18 mouse cellular contexts compared by ENCODE assay signal in genomic region chr10:90599726-90600531, GRCm38 (mm10).
DNase-seq lines count a peak whose midpoint lies in the region; TF ChIP-seq lines count a peak whose summit lies in the region.
"Had no signal": no experiment of that assay in that cellular context is flagged by ENCODE, and none has a peak within 500 bp of the region (broad histone marks: within the 10 kb centered on the region; RNA-seq: fewer than 3 reads in every experiment).

No protein-coding gene starts in this region.

- intact Hi-C loops in gastrocnemius, adult 2 months (cut with DNase I) = no loop called here
- intact Hi-C loops in left cerebral cortex, postnatal 4 days (cut with DNase I) = no loop called here

- no peak for TF ChIP-seq CTCF in gastrocnemius, adult 2 months (IDR thresholded peaks at IDR 0.05)

- no peak overlapping the region for H3K27ac ChIP-seq in gastrocnemius, adult 2 months
- H3K27ac ChIP-seq: hindbrain, embryonic 13.5 days; liver, embryonic 12.5 days; macrophage; stomach, postnatal 0 days had no signal

- peak overlapping the region; percentile 15; the same call in 1 of the 2 replicates for H3K4me3 ChIP-seq in gastrocnemius, adult 2 months
- H3K4me3 ChIP-seq: hindbrain, embryonic 13.5 days; liver, embryonic 12.5 days had no signal

- no peak for DNase-seq in gastrocnemius, adult 2 months
- DNase-seq in gastrocnemius, adult 18-20 months (ENCODE audit: low spot score) = no peak
- DNase-seq in left cerebral cortex, postnatal 4 days = peak; percentile 56
- DNase-seq in left cerebral cortex, adult 8-10 months (ENCODE audit: low spot score in 2 of 2) = no peak
- peak; percentile 87 to 88 for DNase-seq in cerebellum, postnatal 10 days
- peak; percentile 44 for DNase-seq in retina, postnatal 1 day
- DNase-seq in adrenal gland, postnatal 4 days (ENCODE audit: low spot score in 2 of 2) = no peak
- no peak for DNase-seq in right cerebral cortex, postnatal 36 days (ENCODE audit: low spot score in 2 of 2)
- DNase-seq: adrenal gland, postnatal 10 days; embryo, embryonic 11 days; gastrocnemius, postnatal 14 days; lung, embryonic 14.5 days; midbrain, embryonic 14.5 days; right cerebral cortex, postnatal 14 days had no signal

Comparison
In these comparisons a context has a peak if more than half of its experiments do, and no peak if none do; other contexts are left out.
1. DNase-seq: peak in left cerebral cortex, postnatal 4 days (single experiment), cerebellum, postnatal 10 days (2 of 2) and retina, postnatal 1 day (single experiment); none in gastrocnemius, adult 2 months (single experiment), gastrocnemius, adult 18-20 months (single experiment), left cerebral cortex, adult 8-10 months (0 of 2), adrenal gland, postnatal 4 days (0 of 2) and right cerebral cortex, postnatal 36 days (0 of 2).